Mouse (Mus musculus): ENCODE results near the gene Spsb4.

- TF ChIP-seq CTCF (IDR thresholded peaks at IDR 0.05; ENCODE audit: extremely low read depth, insufficient read depth, insufficient read length, insufficient replicate concordance), result no peak
- TF ChIP-seq POLR2A (IDR thresholded peaks at IDR 0.05; ENCODE audit: low read depth, low read length), result no peak
These were observed 95.5 kb downstream of the Spsb4 start for GRCm38 (mm10) chr9:96923119-96923518.

All from spleen, adult 2 months (tissue).